In the genomic region with DNA sequence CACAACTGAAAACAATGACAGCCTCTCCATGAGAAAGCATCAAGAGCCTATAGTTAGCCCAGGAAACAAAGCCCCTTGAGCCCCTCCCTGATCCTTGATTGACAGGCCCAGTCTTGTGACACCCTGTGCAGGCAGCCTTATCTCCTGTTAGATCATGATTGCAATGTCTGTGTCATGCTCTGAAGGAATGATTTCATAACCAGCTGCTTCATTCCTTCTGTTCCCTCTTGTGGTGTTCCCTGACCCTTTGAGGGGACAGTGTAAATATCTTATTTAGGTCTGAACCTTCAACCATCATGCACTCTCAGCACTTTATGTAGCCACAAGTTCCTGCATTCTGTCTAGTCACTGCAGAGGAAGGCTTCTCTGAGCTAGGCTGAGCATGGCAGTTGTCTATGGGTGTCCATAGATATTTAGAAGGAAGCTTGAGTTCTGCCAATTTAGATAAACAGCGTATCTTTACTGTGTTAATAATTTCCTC, we compare ENCODE assay signal across 23 mouse cellular contexts. TPM values are rescaled to one million over a fixed set of nuclear protein-coding genes. Genes with fewer than 3 reads are reported as not detected.
DNase-seq lines count a peak whose midpoint lies in the region; ATAC-seq and TF ChIP-seq lines count a peak whose summit lies in the region.
"Had no signal": no experiment of that assay in that cellular context is flagged by ENCODE, and none has a peak within 500 bp of the region (broad histone marks: within the 10 kb centered on the region; RNA-seq: fewer than 3 reads in every experiment).

No protein-coding gene starts in this region.

- no peaks in the 10 kb centered on the region for H3K79me2 ChIP-seq in MEL (ENCODE audit: control insufficient read depth, insufficient read depth, low read length, poor library complexity)

- peak; percentile 87 to 88 for TF ChIP-seq EP300 in MEL (IDR thresholded peaks at IDR 0.05; ENCODE audit: low read depth in 1 of 2, low read length in 2 of 2)

- no peaks in the 10 kb centered on the region for H3K9me3 ChIP-seq in heart, embryonic 11.5 days (replicated peaks; ENCODE audit: control insufficient read depth, low read length)
- no peaks in the 10 kb centered on the region for H3K9me3 ChIP-seq in MEL (replicated peaks; ENCODE audit: insufficient read depth, low read length)
- H3K9me3 ChIP-seq in intestine, embryonic 15.5 days, result no peaks in the 10 kb centered on the region
- H3K9me3 ChIP-seq: kidney, embryonic 15.5 days; stomach, embryonic 15.5 days had no signal

- DNase-seq in heart, adult 18-20 months, result peak; percentile 3 to 18
- DNase-seq in MEL (ENCODE audit: low read depth, low spot score), result peak; percentile 86
- no peak for DNase-seq in urinary bladder, postnatal 10 days (ENCODE audit: low spot score)
- DNase-seq in layer of hippocampus, postnatal 36 days, result no peak
- DNase-seq in neural tube, embryonic 10.5 days (ENCODE audit: extremely low spot score, low spot score), result no peak
- DNase-seq: B cell, adult 2 months; cerebellum, adult 8-10 months; left cerebral cortex, postnatal 4 days; lung, embryonic 14.5 days; right cerebral cortex, postnatal 4 days; thymus, postnatal 4 days had no signal

- no peak overlapping the region for H3K27ac ChIP-seq in heart, embryonic 11.5 days (ENCODE audit: low read depth, low read length)
- H3K27ac ChIP-seq in MEL (ENCODE audit: control insufficient read depth, low read depth, low read length), result peak overlapping the region; percentile 78
- H3K27ac ChIP-seq in intestine, embryonic 15.5 days, result no peak overlapping the region
- H3K27ac ChIP-seq: kidney, embryonic 15.5 days; layer of hippocampus, adult 2 months; stomach, embryonic 15.5 days had no signal

- no peak overlapping the region for H3K9ac ChIP-seq in heart, embryonic 11.5 days (ENCODE audit: low read depth, low read length)
- no peak overlapping the region for H3K9ac ChIP-seq in MEL (ENCODE audit: control insufficient read depth, low read depth, low read length, poor library complexity, severe bottlenecking)
- no peak overlapping the region for H3K9ac ChIP-seq in intestine, embryonic 15.5 days
- H3K9ac ChIP-seq: kidney, embryonic 15.5 days; lung, embryonic 14.5 days; stomach, embryonic 15.5 days had no signal

- no peaks in the 10 kb centered on the region for H3K4me1 ChIP-seq in heart, embryonic 11.5 days (ENCODE audit: control insufficient read depth, insufficient read depth, low read length)
- H3K4me1 ChIP-seq in MEL (ENCODE audit: control insufficient read depth in 1 of 2, insufficient read depth in 2 of 2, low read length in 2 of 2), result peaks cover 5 to 6% of the 10 kb centered on the region in 2 experiments; a peak in 3 of 4 replicates
- H3K4me1 ChIP-seq in intestine, embryonic 15.5 days (replicated peaks), result no peaks in the 10 kb centered on the region
- H3K4me1 ChIP-seq: kidney, embryonic 15.5 days; stomach, embryonic 15.5 days had no signal

- no peak for TF ChIP-seq RAD21 in MEL (IDR thresholded peaks at IDR 0.05; ENCODE audit: low read depth, low read length)

- 87% methylated on average over 1 of the region's 1 CpGs for WGBS in heart, embryonic 11.5 days (ENCODE audit: insufficient replicate concordance)
- WGBS in intestine, embryonic 15.5 days, result 75% methylated on average over 1 of the region's 1 CpGs

- H3K27me3 ChIP-seq in heart, embryonic 11.5 days (ENCODE audit: control insufficient read depth, insufficient read depth, low read length), result no peaks in the 10 kb centered on the region
- no peaks in the 10 kb centered on the region for H3K27me3 ChIP-seq in MEL (ENCODE audit: control insufficient read depth in 1 of 2, insufficient read depth in 2 of 2, low read length in 2 of 2)
- no peaks in the 10 kb centered on the region for H3K27me3 ChIP-seq in intestine, embryonic 15.5 days (replicated peaks)
- H3K27me3 ChIP-seq: kidney, embryonic 15.5 days; stomach, embryonic 15.5 days had no signal

- no peaks in the 10 kb centered on the region for H3K36me3 ChIP-seq in heart, embryonic 11.5 days (ENCODE audit: control insufficient read depth, insufficient read depth, low read length)
- peaks cover 0 to 17% of the 10 kb centered on the region in 2 experiments; a peak in 2 of 4 replicates for H3K36me3 ChIP-seq in MEL (ENCODE audit: control insufficient read depth in 1 of 2, insufficient read depth in 2 of 2, low read length in 2 of 2)
- no peaks in the 10 kb centered on the region for H3K36me3 ChIP-seq in intestine, embryonic 15.5 days
- H3K36me3 ChIP-seq: kidney, embryonic 15.5 days; stomach, embryonic 15.5 days had no signal

- TF ChIP-seq CTCF in MEL (IDR thresholded peaks at IDR 0.05 in 2 of 3, conservative IDR thresholded peaks at IDR 0.05 in 1 of 3; ENCODE audit: control insufficient read depth in 1 of 3, insufficient read depth in 1 of 3, low read depth in 2 of 3, low read length in 3 of 3, poor library complexity in 1 of 3, severe bottlenecking in 1 of 3), result no peak

- H3K4me3 ChIP-seq in heart, embryonic 11.5 days (ENCODE audit: low read depth, low read length), result no peak overlapping the region
- H3K4me3 ChIP-seq in MEL (ENCODE audit: control insufficient read depth in 1 of 2, insufficient read depth in 1 of 2, low read depth in 2 of 2, low read length in 2 of 2), result no peak overlapping the region
- H3K4me3 ChIP-seq in intestine, embryonic 15.5 days (replicated peaks), result no peak overlapping the region
- H3K4me3 ChIP-seq: erythroblast, embryonic 14.5 days; kidney, embryonic 15.5 days; layer of hippocampus, adult 2 months; stomach, embryonic 15.5 days had no signal

- H3K4me2 ChIP-seq in heart, embryonic 11.5 days, result no peak overlapping the region
- no peak overlapping the region for H3K4me2 ChIP-seq in intestine, embryonic 15.5 days (replicated peaks)
- H3K4me2 ChIP-seq: kidney, embryonic 15.5 days; lung, embryonic 14.5 days; stomach, embryonic 15.5 days had no signal

- TF ChIP-seq POLR2A in MEL (IDR thresholded peaks at IDR 0.05; ENCODE audit: control insufficient read depth in 1 of 2, insufficient read depth in 1 of 2, low read depth in 1 of 2, low read length in 2 of 2, poor library complexity in 1 of 2), result 0 out of 4 replicates have a peak, but pooled peaks of 1 of the 2 experiments have one; percentile 19

- no peak for ATAC-seq in heart, embryonic 11.5 days (replicated peaks; ENCODE audit: insufficient number of reproducible peaks, low FRiP score, low TSS enrichment)
- ATAC-seq in intestine, embryonic 15.5 days, result peak; percentile 72
- ATAC-seq in megakaryocyte-erythroid progenitor cell, adult 5-6 weeks (replicated peaks; ENCODE audit: low FRiP score, low TSS enrichment, poor library complexity, severe bottlenecking), result peak; percentile 59; the same call in 1 of the 2 replicates

TF ChIP-seq in MEL, 35 proteins besides CTCF, POLR2A, EP300 and RAD21 (continues in another document):
- no peak for TF ChIP-seq TBP (IDR thresholded peaks at IDR 0.05; ENCODE audit: low read depth, low read length)
- no peak for TF ChIP-seq GABPA (IDR thresholded peaks at IDR 0.05; ENCODE audit: low read depth, low read length)
- TF ChIP-seq POLR2AphosphoS2 (IDR thresholded peaks at IDR 0.05; ENCODE audit: low read length), result no peak
- peak; percentile 32; the same call in 1 of the 2 replicates for TF ChIP-seq TAL1 (IDR thresholded peaks at IDR 0.05; ENCODE audit: low read length)
- TF ChIP-seq MYB (IDR thresholded peaks at IDR 0.05; ENCODE audit: low read depth, low read length), result no peak
- no peak for TF ChIP-seq CHD1 (IDR thresholded peaks at IDR 0.05; ENCODE audit: low read depth, low read length)
- no peak for TF ChIP-seq E2F4 (IDR thresholded peaks at IDR 0.05; ENCODE audit: borderline replicate concordance, low read depth, low read length)
- TF ChIP-seq BHLHE40 (IDR thresholded peaks at IDR 0.05; ENCODE audit: borderline replicate concordance, low read depth, low read length), result peak; percentile 15
- TF ChIP-seq SIN3A (IDR thresholded peaks at IDR 0.05; ENCODE audit: low read length), result peak; percentile 59; the same call in 1 of the 2 replicates
- no peak for TF ChIP-seq NELFE (IDR thresholded peaks at IDR 0.05; ENCODE audit: low read depth, low read length)
- TF ChIP-seq MEF2A (IDR thresholded peaks at IDR 0.05; ENCODE audit: extremely low read depth, insufficient replicate concordance, low read depth, low read length, poor library complexity, severe bottlenecking), result no peak
- TF ChIP-seq MXI1 (IDR thresholded peaks at IDR 0.05; ENCODE audit: low read depth, low read length), result peak; percentile 53; the same call in 1 of the 2 replicates
- peak; percentile 70 for TF ChIP-seq MAFK (IDR thresholded peaks at IDR 0.05; ENCODE audit: borderline replicate concordance, low read depth, low read length)
- no peak for TF ChIP-seq ZNF384 (IDR thresholded peaks at IDR 0.05; ENCODE audit: low read depth, low read length)
- no peak for TF ChIP-seq JUND (IDR thresholded peaks at IDR 0.05; ENCODE audit: low read depth, low read length)
- no peak for TF ChIP-seq POLR2AphosphoS5 (IDR thresholded peaks at IDR 0.05; ENCODE audit: borderline replicate concordance, low read depth, low read length)
- peak; percentile 56; the same call in 1 of the 2 replicates for TF ChIP-seq RCOR1 (IDR thresholded peaks at IDR 0.05; ENCODE audit: low read depth, low read length)
- no peak for TF ChIP-seq ZKSCAN1 (IDR thresholded peaks at IDR 0.05; ENCODE audit: low read depth, low read length)

RNA-seq across cellular contexts. Expression of a gene that starts 0.7 kb away (rescaled TPM):
- not detected for total RNA-seq in heart, adult 18-20 months (2021)
- not detected in 2 replicates for polyA plus RNA-seq in heart, embryonic 11.5 days (2014; fragmentation: Nextera tagmentation; extraction: Ambion mirVana)
- not detected in 2 replicates for total RNA-seq in MEL (2012; rRNA removed)
- under 1 TPM in 1 of 2 experiments, not detected in 1; 0.03 TPM for polyA plus RNA-seq in MEL (2012; ENCODE audit: insufficient read depth in 1 of 2, insufficient read length in 2 of 2, low read depth in 1 of 2, low replicate concordance in 2 of 2, missing spikeins in 1 of 2)
- 22.4 and 31.6 TPM in 2 replicates for polyA plus RNA-seq in intestine, embryonic 15.5 days (2015; fragmentation: Nextera tagmentation; extraction: Ambion mirVana)
- total RNA-seq in megakaryocyte-erythroid progenitor cell, adult 5-6 weeks (2014; fragmentation: Nextera tagmentation), result not detected in 2 replicates
- not detected in 2 replicates for total RNA-seq in megakaryocyte-erythroid progenitor cell, adult 5-6 weeks (2017)
- not detected for total RNA-seq in layer of hippocampus, postnatal 36 days (2021)
- total RNA-seq: adrenal gland, adult 18-20 months; heart, postnatal 10 days; layer of hippocampus, adult 2 months; left cerebral cortex, postnatal 4 days had no signal
- polyA plus RNA-seq: brain, embryonic 14.5 days; erythroblast, embryonic 14.5 days; frontal cortex, adult 2 months; kidney, embryonic 15.5 days; lung, embryonic 14.5 days had no signal

RNA-seq across cellular contexts. Expression of a gene that starts 41.8 kb away (rescaled TPM):
- not detected for total RNA-seq in heart, adult 18-20 months (2021)
- polyA plus RNA-seq in heart, embryonic 11.5 days (2014; fragmentation: Nextera tagmentation; extraction: Ambion mirVana), result not detected in 2 replicates
- total RNA-seq in MEL (2012; rRNA removed), result not detected in 2 replicates
- not detected for polyA plus RNA-seq in MEL (2012; ENCODE audit: insufficient read depth in 1 of 2, insufficient read length in 2 of 2, low read depth in 1 of 2, low replicate concordance in 2 of 2, missing spikeins in 1 of 2)
- 0.06 TPM in 1 of 2 replicates, not detected in the other for polyA plus RNA-seq in intestine, embryonic 15.5 days (2015; fragmentation: Nextera tagmentation; extraction: Ambion mirVana)
- total RNA-seq in megakaryocyte-erythroid progenitor cell, adult 5-6 weeks (2014; fragmentation: Nextera tagmentation), result not detected in 2 replicates
- not detected in 2 replicates for total RNA-seq in megakaryocyte-erythroid progenitor cell, adult 5-6 weeks (2017)
- total RNA-seq in layer of hippocampus, postnatal 36 days (2021), result not detected
- total RNA-seq: adrenal gland, adult 18-20 months; heart, postnatal 10 days; layer of hippocampus, adult 2 months; left cerebral cortex, postnatal 4 days had no signal
- polyA plus RNA-seq: brain, embryonic 14.5 days; erythroblast, embryonic 14.5 days; frontal cortex, adult 2 months; gonadal fat pad, adult 2 months; kidney, embryonic 15.5 days; lung, embryonic 14.5 days had no signal

Comparison
In these comparisons a context has a peak if more than half of its experiments do, and no peak if none do; other contexts are left out.
1. DNase-seq: peak in heart, adult 18-20 months (2 of 2) and MEL (single experiment); none in urinary bladder, postnatal 10 days (single experiment), layer of hippocampus, postnatal 36 days (0 of 2) and neural tube, embryonic 10.5 days (single experiment).